Mouse (Mus musculus) erythroid progenitor cell, adult 5-6 weeks (primary cell): ENCODE measurements around the gene Kcnh7. TPM values are rescaled to one million over a fixed set of nuclear protein-coding genes. Genes with fewer than 3 reads are reported as not detected.
"Not testable (repeated sequence)": the region's sequence is repeated elsewhere in the genome, so short reads cannot be mapped to it uniquely, and the experiment has no call there.

Source experiments
- ATAC-seq: replicated peaks from 2 replicates; pipeline ENCODE4 v1.8.0; 2016; ENCODE audit warnings: moderate number of reproducible peaks, mild to moderate bottlenecking, moderate TSS enrichment, inconsistent platforms; ENCODE audit not compliant: poor library complexity, low FRiP score, severe bottlenecking
- total RNA-seq, 2 experiments: library from RNA; stranded (forward) in 1 of 2; stranded (reverse) in 1 of 2; fragments of 150-400 nt in 1 of 2; fragments of 186-747, 209-891 nt in 1 of 2; gene quantifications; 2 replicates each; pipeline versions ENCODE4 v1.2.3 to v1.2.4; 2015 to 2017; ENCODE audit warnings: low replicate concordance in 2 of 2

Kcnh7 gene
- total RNA-seq, 2 experiments from 2014 or later, result not detected

DNA sequence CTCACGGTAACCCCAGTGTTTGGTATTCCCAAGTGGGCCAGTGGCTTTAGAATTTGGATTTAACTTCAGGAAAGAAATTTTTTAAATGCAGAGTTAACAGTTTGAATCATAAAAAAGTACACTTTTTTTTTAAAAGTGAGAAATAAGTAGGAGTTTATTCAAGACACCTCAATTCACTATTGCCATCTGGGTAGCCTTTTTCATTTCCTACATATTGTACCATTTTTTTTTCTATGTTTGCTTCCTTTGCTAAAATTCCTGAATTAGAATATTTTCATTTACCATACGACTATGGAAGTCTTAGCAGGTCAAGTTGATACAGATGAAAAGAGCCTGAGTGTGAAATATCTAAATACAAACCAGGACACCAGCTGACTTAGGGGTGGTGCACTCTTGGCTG lies 441.0 kb downstream of the Kcnh7 start:
- ATAC-seq, result no peak

DNA sequence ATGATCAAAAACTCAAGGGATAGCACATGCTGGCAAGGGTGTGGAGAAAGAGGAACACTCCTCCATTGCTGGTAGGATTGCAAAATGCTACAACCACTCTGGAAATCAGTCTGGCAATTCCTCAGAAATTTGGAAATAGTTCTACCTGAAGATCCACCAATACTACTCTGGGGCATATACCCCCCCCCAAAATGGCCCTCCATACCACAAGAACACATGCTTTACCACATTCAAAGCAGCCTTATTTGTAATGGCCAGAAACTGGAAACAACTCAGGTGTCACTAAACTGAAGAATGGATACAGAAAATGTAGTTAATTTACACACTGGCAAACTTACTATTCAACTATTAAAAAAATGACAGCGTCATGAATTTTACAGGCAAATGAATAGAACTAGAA lies 453.4 kb downstream of the Kcnh7 start:
- ATAC-seq, result no peak

DNA sequence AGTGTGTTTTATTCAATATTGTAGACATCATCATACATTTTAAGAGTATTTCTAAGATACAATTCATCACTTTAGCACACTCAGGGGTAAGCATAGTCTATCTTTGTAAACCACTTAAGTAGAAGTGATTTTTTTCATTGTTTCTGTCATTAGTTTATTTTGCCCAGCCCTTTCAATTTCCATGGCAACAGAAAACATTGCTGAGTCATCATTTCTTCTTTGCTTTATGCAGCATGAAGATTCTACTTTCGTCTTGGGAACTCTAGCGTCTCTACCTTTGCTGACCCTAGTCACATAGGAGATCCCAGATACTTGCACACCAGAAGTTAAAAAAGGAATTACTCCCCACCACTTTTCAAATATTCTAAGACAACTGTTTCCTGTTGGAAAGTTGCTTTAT lies 456.4 kb downstream of the Kcnh7 start:
- ATAC-seq, result no peak

DNA sequence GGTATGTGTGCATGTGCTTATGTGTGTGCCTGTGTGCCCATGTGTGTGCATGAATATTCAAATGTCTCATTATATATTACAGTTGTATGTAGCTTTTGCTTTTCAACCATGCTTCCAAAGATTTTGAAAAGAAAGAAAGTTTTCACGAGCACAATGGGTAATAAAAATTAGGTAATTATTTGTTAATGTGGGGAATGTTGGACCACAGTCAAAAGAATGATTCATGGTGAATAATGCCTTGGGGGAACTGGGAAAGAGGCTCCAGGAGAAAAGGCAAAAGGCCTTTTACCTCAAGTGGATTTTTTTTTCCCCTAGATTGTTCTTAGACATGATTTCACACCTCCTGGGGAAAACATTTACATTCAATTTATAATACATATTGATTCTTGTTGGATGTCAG lies 458.1 kb downstream of the Kcnh7 start:
- ATAC-seq, result no peak

DNA sequence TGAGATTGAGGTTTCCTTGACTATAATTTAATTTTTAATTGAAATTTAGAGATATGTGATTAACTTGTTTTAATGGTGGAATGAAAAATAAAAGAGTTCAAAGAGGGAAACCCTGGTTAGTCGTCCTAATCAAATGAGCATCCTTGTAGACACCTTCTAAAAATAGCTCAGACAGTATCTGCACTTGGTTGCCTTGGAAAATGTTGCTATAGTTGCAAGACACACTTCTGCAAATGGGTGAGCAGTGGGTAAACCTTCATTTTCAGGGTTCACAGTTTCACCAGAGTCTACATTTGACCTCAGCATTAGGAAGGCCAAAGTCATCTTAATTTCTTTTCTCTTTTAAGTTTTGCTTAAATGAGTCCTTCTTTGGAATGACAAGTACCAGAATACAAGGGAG lies 465.7 kb downstream of the Kcnh7 start:
- ATAC-seq, result no peak

DNA sequence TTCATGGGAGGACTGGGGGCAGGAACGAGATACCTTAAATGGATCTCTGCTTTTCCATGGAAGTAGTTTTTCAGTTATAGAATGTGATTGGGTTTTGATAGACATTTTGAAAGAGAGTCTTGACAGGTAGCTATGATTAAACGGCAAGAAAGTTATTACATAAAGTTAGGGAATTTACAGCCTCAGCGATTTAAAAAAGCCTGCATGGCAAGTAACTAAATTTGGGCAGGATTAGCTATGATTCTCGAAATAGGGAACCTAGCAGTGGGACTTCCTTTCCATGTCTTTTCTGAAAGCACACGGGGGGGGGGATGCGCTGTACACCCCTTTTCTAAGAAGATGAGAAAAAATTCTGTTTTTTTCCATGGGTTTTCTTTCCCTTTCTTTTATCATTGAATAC lies 466.8 kb downstream of the Kcnh7 start:
- no peak for ATAC-seq

DNA sequence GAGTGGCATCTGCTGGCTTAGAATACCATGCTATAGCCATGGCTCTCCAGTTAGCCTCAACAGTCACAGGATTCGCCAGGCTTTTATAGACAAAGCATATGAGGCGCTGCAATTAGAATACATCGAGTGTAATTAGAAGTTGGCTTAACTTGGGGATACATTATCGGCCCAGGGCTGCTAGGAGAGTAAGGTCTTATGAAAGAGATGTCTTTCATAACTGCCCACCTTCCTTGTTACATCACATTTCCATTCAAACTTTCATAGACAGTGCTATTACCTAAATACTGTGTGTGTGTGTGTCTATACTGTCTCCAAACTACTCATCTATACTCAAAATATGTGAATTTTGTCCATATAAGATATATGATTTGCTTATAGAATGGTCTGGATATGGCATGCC lies 468.8 kb downstream of the Kcnh7 start:
- no peak for ATAC-seq

DNA sequence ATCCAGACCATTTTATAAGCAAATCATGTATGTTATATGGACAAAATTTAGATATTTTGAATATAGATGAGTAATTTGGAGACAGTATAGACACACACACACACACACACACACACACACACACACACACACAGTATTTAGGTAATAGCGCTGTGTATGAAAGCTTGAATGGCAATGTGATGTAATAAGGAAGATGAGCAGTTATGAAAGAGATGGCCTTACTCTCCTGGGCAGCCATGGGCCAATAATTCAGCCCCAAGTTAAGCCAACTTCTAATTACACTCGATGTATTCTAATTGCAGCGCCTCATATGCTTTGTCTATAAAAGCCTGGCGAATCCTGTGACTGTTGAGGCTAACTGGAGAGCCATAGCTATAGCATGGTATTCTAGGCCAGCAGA lies 469.7 kb downstream of the Kcnh7 start:
- ATAC-seq, result not testable (repeated sequence)

DNA sequence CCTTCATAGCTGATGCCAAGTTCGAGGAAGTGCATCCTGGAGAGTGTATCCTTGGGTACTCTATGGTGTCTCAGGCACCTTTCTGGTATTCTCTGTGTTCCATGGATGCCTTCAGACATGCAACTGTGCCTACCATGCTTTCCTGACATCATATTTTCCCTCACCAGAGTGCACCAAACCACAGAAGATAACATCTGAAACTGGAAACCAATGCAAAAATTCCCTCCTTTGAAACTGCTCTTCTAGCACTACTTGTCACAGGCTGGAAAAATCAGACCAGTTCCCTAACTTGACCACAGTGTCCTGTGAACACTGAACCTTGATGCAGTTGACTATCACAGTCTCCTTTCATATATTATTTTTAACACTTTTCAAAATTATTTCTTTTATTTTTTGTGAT lies 474.5 kb downstream of the Kcnh7 start:
- no peak for ATAC-seq

DNA sequence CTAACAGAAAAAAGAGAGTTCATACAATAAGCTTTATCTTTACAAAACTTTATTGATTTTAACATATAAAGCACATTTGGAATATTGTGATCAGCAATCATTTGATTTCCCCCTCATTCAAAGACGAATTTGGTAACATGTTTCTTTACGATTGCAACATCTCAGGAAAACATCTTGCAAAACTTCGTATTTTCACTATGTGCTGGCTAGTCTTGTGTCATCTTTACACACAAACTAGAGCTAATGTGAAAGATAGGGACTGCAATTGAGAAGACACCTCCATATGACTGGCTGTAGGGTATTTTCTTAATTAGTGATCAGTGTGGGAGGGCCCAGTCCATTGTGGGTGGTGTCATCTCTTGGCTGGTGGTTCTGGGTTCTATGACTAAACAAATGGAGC lies 477.8 kb downstream of the Kcnh7 start:
- no peak for ATAC-seq

DNA sequence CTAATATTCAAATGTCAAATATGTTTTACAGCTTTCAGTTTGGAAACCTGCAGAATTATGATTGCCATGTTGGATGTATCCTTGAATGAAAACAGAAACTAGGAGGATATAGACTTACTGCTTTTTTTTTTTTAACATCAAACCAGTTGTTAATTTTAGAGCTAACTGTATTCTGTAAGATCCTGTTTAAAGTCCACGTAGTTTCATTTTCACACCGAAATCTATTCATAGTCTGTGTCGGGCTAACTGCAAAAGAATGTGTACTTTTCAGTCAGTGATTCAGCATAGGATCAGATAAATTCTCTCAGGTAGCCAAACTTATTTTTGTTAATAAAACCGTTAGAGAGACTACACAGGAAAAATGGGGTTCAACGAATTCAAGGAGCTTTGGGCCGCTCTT lies 498.2 kb downstream of the Kcnh7 start:
- no peak for ATAC-seq

DNA sequence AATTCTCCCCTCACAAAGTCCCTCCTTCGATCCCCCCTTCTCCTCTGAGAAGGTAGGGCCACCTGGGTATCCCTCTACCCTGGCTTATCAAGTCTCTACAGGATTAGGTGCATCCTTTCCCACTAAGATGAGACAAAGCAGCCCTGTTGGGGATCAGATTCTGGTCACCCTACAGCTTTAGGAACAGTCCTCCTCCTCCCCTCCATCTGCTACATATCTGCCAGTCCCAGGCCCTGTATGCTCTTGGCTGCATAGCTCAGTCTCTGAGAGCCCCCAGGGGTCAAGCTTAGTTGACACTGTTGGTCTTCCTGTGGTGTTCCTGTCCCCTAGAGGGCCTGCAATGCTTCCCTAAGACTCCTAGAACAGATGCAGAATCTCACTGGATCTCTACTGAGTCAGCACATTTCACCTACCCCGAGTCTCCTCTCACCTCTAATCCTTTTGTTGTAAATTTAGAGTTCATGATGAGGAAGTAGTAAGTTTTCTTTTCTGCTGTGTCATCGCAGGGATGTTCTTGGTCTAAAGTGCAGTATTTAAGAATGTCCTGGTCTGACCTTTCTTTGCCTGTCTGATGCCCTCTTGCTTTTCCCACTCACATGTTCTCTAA lies 499.0 kb downstream of the Kcnh7 start:
- peak; percentile 46; the same call in 1 of the 2 replicates for ATAC-seq

DNA sequence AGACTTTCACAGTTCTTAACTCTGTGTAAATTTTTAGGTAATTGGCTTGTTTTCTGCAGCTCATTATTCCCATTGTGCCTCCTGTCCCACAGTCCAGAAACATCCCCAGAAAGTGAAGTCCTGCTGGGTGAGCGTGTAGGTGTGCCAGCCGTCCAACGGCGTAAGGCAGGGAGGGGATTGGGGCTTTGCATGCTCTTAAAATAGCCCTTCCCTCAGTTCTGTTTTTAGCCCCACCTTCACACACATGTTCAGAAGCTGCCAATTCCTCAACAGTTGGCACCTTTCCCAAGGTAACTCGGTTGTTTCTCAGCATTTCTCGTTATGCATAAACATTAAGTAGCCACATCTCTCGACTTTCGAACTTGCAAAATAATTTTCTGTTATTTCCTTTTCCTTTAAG lies 502.4 kb downstream of the Kcnh7 start:
- ATAC-seq, result no peak

DNA sequence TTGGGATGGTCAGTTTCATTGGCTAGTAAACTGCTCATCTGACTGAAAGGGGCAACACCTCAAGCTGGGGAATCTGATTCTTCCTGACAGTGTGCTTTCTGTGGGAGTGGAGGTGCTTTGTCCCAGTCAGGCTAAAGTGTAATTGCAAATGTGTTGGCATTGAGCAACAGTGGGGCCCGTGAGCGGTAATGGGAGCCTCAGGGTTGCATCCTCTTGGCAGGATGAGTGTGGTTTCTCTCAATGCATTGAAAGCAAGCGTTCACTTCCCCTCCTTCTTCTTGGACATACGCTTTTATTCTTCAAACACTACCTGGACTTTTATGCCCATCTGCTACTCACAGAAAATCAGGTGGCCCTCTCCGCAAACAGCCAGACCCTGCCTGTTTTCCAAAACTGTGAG lies 511.3 kb downstream of the Kcnh7 start:
- no peak for ATAC-seq

DNA sequence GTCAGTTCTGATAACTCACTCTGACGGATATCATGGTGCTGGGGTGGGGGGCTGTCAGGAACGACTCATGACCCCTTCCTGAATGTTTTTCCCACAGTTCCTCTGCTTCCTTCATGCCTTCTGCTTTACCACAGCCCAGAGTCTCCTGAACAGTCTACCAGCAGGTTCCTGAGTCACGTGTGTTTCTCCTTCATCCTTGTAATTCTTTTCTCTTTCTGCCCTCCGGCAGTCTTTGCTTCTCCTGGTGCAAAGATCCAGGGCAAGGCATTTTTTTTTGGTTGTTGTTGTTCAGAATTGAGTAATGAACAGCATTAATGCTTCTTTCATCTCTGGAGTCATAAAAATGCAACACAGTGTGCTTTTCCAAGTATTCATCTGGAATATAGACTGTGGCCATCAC lies 513.3 kb downstream of the Kcnh7 start:
- 0 out of 2 replicates have a peak, but pooled peaks have one; percentile 14 for ATAC-seq

DNA sequence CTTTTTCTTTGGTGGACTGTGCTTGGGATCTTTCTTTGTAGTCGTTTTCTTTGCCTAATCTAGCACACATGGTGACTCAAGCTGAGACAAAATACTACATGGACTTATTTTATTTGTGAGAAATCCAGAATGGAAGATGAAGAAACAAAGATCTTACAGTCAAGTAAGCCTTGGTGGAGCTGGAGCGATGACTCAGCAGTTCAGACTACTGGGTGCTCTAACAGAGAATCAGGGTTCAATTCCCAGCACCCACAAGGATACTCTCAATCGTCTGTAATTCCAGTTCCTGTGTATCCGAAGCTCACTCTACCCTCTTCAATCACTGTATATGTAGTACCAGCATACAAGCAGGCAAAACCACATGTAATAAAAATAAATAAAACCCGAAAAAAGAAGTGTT lies 513.8 kb downstream of the Kcnh7 start:
- peak; percentile 63; the same call in 1 of the 2 replicates for ATAC-seq

DNA sequence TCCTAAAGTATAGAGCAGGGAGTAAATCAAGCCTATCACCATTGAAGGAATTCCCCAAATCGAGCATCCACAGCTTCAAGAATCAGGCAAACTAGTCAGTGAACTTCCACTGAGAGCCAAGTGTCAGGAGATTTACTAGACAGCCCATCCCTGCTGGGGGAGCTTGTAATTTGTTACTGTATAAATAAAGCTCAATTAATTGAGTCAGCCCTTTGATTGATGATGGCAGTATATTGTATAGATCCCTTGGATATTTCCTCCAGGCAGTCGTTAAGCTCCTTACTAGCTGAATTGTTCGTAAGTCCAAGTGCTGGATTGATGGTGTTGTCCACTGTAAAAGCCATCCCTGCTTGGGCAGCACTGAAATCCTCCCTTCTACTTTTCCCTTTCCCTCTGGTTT lies 514.2 kb downstream of the Kcnh7 start:
- ATAC-seq, result no peak

DNA sequence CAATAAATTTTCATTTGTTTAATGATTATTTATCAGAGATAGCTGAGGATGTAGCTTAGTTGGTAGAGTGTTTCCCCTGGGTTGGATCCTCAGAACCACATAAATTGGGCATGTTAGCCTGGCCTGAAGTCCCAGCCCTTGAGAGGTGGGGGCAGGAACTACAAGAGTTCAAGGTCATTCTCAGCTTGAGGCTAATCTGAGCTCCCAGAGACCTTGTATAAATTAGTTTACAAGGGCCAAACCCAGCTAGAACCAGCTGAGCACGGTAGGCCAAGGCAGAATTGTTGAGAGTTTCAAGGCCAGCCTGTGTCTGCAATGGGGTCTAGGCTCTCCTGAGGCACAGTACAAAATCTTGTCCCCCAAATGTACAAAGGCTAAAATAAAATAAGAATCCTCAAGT lies 518.6 kb downstream of the Kcnh7 start:
- no peak for ATAC-seq

DNA sequence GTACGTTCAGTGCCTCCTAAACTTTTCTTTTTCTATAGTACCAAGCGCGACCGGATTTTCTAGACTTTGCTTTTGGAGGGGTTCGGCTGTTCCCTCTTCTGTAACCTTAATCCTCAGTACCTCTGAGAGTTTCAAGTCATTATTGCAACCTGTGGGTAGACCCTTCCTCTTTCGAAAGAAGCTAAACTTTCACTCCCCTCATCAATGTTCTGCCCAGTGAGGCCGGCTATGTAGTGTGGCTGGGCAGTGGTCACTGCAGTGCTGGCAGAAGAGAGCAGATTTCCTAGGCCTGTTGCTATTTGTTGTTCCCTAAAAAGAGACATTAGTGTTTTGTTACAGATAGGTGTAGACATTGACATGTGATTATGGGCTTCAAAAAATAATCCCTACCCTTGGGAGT lies 519.2 kb downstream of the Kcnh7 start:
- no peak for ATAC-seq

DNA sequence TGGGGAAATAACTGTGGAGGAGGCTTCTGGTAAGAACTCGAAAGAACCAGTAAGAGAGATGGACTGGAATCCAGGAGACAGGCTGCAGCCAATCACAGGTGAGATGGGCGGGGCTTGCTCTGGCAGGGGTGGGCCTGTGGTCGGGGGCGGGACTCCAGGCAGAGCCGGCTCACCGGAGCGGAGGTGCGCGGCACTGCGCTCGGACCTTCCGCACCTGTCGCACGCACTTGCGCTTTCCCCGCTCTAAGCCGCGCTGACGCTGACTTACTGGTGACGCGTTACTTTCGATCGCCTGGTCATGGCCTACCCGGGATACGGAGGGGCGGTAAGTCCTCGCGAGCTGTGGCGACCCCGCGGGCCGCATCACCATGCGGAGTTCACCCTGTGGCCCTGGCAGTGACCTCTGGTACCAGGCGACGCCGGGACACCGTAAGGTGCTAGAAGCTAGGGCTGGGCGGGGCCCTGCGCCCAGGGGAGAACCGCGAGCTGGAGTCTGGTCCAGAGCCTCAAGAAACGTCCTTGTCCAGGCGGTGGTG lies 519.9 kb downstream of the Kcnh7 start, which contains the start of gene Gca:
Gene Gca (plus strand): TSS at position 151 of the 536 bp plus-strand sequence.
- ATAC-seq, result peak; percentile 99

DNA sequence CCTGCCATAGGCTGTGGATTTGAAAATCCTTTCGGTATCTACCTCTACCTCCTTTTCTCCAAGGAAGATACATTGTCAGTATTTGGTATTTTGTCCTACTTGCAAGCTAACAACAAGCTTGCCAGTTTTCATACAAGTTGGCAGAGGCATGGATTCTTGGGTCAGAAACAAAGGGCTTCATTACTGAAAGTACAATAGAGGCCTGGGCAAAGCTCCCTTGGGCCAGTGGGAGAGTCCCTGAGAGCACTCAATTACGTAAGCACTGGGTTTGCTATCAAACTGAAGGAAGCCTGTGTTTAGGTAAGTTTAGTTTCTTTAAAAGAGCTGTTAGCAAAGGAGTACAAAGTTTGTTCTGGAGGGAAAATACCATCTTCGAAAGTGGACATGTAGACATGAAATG lies 521.5 kb downstream of the Kcnh7 start:
- ATAC-seq, result no peak

DNA sequence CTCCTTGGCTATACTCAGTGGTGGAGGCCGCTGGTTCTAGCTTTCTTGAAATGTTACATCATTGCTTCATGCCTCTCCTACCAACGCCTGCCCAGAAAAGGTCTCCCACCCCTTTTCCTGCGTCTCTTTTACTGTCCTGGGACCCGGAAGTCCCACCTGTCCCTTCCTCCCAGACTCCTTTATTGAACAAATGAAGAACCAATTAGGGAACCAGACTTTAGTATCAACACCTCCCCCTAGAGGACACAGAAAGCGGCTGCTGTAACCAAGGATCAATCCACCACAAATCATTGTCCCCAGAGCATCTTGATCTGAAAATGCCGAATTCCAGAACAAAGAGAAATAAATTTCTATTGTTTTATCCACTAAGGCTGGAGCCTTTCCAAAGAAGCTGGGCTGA lies 523.5 kb downstream of the Kcnh7 start:
- ATAC-seq, result no peak
